Mouse (Mus musculus): Measurements from ENCODE around the gene Sele.

DNA sequence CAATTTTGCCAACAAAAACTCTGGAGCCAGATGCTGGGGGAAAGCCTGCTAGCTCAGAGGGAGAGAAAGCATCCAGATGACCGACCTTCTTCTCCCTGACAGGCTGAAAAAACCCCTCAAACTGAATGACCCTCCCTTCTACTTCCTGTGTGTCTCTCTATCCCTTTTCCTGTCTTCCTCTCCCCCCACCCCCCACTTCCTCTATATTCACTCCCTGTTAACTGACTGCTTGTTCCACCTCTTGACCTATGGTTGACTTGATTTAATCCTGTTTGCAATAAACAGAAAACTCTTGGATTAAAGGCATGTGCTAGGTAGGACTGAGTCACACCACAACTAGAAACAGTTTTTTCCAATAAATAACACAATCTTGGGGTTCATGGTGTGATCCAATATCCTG, 33.4 kb upstream of the Sele start:
- TF ChIP-seq CTCF (IDR thresholded peaks at IDR 0.05; ENCODE audit: borderline replicate concordance, insufficient read depth, low read depth, low read length) (no peak), POLR2A (IDR thresholded peaks at IDR 0.05; ENCODE audit: borderline replicate concordance, insufficient read depth, low read length) (no peak)

Data from cerebellum, adult 2 months (tissue).